Mouse (Mus musculus) G1E-ER4 (cell line): ENCODE data around the gene Scrn3. TPM values are rescaled to one million over a fixed set of nuclear protein-coding genes. Genes with fewer than 3 reads are reported as not detected.

Experiments used
- GATA1 ChIP-seq: IDR thresholded peaks from one replicate; pipeline ENCODE4 v1.8.0; 2012; ENCODE audit warnings: low read length, inconsistent platforms
- polyA plus RNA-seq: library from polyadenylated mRNA; stranded (reverse); fragments of >175 nt; gene quantifications from 2 replicates; pipeline ENCODE4 v1.2.3, GENCODE M21; 2012

Scrn3 gene
- polyA plus RNA-seq, 1 experiment, result 0.87 TPM

DNA sequence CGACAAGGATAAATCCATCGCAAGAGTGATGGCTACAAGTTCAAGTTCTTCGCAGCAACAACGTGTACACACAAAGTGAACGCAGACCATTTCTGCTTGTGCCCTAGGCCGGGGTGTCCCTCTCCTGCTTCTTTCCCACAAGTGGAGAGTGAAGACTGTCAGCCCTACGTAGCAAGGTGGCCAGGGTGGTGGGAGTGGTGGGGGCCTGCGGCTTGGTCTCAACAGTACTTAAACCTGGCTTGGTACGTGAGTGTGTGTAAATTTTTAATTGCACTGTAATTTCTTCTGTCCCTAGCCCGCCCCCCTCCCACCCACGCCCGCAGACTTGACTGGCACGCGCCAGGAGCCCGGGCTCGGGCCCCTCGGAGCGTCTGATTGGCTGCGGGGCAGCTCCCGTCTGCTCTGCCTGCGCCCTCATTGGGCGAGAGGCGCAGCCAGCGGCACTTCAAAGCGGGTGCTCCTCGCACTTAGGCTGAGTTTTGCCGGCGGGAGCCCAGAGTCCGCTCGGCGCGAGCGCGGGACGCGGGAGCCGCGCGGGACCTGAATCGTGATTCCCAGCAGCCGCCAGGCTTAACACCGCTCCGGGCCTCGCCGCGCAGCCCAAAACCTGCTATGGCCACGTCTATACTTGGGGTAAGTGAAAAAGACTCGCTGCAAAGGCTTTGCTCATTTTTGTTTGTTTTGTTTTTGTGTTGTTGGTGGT lies 40.8 kb upstream of the Scrn3 start, which contains the start of gene Sp9:
Sp9 (plus strand) TSS at position 467 of the 703 bp plus-strand sequence.
- TF ChIP-seq GATA1, result no peak

DNA sequence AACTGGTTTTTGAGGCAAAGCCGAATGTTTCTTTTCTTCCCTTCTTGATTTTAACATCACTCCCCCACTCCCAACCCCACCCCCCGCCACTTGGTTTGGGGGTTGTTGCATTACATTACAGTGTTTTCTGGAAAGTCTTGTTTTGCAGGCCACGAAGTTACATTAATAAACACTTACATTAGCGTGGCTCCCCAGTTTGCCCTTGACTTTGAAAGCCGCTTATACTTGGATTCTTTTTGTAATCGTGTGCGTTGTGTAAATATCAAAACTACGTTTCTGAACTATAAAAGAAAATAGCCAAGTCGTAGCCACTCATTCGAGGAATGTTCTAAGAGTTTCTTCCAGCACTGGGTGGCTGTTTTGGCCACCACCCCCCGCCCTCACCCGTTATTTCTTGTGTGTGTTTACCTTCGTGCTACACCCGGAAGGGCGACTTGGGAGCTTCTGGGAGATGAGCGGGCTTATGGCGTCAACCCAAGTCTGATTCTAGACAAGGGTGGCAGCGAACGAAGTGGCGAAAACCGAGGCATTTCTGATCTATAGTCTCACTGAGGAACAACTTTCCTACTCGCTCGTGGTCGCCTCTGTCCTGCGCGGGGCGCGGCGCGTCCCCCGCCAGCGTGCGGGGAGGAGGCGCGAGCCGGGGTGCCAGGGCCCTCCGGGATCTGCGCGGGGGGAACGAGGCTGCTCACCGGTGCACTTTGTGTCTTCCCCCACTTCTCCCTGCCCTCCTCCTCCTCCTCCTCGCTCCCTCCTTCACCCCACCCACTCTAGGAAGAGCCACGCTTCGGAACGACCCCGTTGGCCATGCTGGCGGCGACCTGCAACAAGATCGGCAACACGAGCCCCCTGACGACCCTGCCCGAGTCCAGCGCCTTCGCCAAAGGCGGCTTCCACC lies 39.8 kb upstream of the Scrn3 start:
- TF ChIP-seq GATA1, result no peak

DNA sequence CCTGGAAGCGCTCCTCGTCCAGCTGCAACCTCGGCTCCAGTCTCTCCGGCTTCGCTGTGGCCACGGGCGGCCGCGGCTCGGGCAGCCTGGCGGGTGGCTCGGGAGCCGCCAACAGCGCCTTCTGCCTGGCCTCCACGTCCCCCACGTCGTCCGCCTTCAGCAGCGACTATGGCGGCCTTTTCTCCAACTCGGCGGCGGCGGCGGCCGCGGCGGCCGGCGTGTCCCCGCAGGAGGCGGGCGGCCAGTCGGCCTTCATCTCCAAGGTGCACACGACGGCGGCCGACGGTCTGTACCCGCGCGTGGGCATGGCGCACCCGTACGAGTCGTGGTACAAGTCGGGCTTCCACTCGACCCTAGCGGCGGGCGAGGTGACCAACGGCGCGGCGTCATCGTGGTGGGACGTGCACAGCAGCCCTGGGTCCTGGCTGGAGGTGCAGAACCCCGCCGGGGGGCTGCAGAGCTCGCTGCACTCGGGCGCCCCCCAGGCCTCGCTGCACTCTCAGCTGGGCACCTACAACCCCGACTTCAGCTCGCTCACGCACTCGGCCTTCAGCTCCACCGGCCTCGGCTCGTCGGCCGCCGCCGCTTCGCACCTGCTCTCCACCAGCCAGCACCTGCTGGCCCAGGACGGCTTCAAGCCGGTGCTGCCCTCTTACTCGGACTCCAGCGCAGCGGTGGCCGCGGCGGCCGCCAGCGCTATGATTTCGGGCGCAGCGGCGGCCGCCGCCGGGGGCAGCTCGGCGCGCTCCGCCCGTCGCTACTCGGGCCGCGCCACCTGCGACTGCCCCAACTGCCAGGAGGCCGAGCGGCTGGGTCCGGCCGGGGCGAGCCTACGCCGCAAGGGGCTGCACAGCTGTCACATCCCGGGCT lies 38.9 kb upstream of the Scrn3 start:
- TF ChIP-seq GATA1, result no peak

DNA sequence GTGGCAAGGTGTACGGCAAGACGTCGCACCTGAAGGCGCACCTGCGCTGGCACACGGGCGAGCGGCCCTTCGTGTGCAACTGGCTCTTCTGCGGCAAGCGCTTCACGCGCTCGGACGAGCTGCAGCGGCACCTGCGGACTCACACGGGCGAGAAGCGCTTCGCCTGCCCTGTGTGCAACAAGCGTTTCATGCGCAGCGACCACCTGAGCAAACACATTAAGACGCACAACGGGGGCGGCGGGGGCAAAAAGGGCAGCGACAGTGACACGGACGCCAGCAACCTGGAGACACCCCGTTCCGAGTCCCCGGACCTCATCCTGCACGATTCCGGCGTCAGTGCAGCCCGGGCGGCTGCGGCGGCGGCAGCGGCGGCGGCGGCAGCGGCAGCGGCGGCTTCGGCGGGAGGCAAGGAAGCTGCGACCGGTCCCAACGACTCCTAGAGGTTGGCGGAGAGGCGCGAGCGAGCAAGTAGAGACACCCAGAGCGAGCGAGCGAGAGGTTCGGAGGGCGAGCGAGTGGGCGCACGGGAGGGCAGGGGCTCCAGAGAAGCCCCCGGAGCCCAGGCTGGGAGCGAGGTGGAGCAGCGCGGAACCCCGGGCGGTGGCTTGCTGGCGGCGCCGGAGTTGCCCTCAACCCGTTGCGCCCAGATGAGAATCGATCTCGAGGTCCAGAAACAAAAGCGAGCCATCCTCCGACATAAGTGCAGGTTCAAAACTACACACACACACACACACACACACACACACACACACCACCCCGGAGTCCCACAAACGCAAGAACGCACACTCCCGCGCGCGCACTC lies 38.1 kb upstream of the Scrn3 start:
- TF ChIP-seq GATA1, result no peak

DNA sequence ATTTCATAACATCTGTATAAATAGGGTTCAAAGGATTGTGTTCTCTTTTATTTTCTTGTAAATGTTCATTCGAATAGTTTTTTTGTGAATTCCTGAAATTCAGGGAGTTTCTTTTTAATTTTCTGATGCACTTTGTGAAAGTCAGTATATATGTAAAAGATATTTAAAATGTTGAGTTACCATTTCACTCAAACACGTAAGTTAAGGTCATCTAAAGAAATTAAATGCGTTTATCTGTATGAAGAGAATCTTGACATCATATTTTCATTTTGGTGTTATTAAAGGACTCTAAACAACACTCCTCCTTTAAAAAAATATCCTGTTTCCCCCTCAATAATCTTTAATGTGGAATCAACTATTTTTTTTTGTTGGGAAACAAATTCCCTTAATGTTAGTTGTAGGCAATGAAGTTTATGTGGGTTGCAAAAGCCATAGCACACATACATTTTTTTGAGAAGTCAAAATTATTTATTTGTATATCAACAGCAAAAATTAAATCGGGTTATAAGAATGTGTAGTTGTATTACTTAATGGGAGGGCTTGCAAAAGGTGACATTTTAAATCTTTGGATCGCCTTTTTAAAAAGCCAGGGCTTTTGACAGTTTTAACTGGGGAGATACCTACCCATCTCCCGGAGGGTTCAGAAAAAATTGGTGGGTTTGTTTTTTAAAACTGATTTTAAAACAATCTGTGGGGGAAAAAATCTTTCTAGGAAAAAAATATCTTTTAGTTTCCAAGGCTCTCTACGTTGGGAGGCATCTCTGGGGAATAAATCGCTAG lies 37.0 kb upstream of the Scrn3 start:
- no peak for TF ChIP-seq GATA1

DNA sequence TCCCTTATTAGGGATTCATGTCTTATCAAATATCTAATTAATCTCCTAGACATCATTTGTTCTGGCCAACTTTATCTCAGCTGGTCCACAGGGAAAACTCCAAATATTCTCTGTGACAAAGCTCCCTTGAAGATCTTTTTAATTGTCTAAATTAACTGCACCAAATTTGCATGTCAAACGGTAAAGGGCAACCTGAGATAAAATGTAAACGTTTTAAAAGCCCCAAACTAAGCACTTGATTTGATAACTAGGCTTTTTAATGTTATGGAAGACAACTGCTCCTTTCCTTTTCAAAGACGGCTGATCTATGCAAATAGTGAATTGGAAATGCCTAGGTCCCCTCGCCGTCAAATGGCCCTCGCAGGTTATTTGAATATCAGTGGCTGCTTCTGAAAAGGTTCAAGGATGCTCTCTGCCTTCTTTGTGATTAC lies 36.2 kb upstream of the Scrn3 start:
- TF ChIP-seq GATA1, result no peak

DNA sequence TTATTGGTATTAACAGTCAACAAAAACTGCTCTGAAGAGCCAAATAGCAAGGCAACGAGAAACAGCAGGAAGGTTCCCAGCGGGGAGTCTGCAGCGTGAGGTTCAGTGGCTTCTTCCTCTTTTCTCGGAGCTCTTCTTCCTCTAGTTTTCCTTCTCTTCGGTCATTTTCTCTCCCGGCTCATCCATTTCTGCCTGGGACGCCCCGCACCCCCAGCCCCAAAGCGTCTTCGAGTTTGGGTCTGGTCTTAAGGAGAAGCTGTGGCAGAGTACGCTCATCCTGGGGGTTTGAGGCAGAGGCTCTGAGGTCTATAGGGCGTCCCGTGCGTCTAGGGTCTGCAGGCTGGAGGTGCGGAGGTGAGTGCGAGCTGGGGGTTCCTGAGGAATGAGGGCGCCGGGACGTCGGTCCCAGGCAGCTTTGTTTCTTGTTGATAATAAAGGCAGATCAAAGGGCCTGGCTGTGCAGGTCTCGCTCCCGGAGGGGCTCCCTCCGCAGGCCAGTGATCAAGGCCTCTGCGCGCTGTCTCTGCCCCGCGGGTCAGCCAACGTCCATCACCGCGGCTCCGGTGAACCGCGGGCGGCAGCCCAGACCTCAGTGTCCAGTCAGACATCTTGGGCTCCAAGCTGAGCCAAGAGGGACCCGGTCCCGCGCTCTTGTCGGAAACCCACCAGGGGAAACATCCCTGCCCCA lies 35.2 kb upstream of the Scrn3 start:
- TF ChIP-seq GATA1, result no peak

DNA sequence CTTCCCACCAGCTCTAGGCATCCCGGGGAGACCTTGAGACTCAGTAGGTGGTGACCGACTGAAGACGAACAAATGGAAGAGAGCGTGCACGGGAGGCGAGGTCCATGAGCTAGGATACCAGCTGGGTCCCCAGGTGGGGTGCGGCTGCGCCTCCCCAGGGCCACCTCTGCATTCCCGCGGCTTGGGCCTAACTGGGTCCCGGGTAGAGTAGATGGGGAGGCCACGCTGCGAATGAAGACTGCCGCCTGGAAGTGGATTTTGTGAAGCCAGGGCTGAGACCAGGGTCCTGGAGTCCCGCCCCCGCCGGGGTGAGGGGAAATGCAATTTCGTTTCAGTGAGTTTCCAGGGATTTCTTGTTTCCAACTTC lies 34.7 kb upstream of the Scrn3 start:
- TF ChIP-seq GATA1, result no peak

DNA sequence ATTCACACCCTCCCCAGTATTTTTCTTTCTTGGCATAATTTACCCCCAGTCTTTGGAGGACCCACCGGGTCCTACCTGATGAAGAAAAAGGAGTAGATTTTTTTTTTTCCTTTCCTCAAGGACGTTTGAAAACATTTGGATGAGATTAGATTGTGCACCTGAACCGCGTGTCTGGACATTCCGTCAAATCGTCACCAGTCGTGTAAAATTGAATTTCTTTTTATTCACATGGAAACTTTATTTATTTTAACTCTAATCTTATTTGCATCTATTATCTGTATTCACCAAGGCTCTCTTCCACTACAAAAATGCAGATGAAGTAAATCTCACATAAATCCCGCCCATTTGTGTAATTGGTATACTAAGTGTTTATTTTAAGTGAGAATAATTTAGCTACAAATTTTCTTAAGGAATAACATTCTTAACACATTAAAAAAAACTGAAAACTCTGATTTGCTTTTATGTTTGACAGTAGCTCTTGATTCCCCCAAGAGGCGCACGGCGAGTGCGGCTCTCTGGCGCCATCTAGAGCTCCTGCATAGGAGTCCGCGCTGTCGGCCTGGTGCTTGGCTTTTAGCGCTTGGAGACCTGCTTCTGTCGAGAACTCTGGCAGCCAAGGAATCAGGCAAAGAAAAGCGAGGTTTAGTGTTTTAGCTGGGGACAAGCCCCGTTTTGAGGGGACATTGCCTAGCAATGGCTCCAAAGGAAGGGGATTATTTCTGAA lies 34.1 kb upstream of the Scrn3 start:
- no peak for TF ChIP-seq GATA1

DNA sequence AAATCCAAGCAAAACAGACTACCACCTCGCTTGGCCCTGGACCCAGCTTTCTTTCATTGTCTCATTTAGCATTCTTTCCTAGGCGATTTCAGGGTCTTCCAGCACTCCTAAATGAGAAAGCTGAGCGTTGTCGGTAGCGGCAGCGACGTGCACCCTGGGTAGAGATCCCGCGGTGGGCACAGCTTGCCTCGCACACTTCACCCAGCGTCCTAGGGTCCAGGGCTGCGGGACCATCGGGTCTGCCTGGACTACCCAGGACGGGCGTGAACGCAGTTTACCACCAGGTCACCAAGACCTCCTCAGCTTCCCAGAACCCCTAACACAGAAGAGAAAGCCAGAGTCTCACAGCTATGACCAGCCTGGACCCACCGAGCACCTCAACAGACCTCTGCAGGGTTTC lies 33.5 kb upstream of the Scrn3 start:
- no peak for TF ChIP-seq GATA1

DNA sequence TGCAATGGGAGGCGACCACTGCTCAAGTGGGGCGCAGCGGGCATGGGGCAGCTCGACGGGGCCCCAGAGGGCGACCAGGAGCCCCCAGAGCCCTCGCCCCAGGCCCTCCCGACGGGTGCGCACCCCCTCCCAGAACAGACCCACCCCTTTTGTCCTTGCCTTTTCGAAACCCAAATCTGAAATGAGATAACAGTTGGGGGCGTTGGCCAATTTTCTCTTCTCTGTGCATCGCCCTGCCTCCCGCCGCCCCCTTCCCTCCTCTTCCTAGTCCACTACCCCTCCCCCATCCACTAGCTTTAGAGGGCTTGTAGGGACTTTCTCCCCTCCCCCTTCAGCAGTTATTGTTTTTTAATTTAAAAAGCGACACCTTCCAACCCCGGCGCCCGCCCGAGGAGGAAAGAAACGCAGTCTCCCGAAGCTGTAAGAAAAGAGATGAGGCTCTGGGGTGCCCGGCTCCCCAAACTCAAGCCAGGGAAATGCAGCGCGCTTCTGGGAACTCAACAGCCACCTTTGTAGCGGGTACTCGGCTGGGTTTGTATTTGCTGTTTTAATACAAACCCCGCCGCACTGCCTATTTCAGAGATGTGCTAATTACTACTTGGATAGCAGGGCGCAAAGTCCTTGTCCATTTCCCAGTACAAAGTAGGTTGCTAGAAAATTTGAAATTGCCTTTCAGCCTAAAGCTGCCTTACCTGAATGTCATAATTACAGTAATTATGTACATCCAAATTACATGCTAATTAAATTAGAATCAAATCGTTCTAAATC lies 32.9 kb upstream of the Scrn3 start:
- no peak for TF ChIP-seq GATA1

DNA sequence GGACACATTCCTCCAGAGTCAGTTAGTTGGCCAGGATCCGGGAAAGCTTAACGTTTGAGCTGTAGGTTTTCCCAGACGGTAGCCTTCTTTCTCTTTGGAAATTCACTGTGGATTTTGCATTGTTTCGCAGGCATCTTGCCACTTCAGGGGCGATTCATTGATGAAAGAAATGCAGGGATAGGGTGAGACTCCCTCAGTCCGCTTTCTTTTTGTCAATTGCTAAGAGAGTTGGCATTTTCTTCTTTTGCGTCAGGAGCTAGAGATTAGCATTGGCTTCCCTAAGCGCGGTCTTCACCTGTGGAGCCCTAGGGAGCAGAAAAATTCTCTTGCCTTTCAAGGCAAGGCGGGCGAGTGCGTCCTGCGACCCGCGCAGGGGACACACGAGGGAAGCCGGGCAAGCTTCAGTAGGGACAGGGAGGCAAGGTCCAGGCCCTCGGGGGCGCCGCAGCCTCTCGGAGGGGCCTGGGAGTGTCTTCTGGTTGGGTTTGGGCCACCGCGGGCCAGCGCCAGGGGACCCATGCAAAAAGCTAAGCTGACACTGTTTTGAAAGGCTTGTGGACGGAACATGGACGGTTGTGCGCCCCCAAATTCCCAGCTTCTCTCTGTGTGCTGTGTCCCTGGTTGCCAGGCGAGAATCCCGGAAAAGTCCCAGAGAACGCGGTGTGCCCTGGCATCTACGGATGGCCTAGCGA lies 31.9 kb upstream of the Scrn3 start:
- no peak for TF ChIP-seq GATA1
